Mouse (Mus musculus): ENCODE results near the gene Nxnl2. TPM values are rescaled to one million over a fixed set of nuclear protein-coding genes. Genes with fewer than 3 reads are reported as not detected.

Nxnl2 gene
- total and polyA plus RNA-seq, 3 experiments: 0.29 to 0.55 (median 0.55) TPM

DNA sequence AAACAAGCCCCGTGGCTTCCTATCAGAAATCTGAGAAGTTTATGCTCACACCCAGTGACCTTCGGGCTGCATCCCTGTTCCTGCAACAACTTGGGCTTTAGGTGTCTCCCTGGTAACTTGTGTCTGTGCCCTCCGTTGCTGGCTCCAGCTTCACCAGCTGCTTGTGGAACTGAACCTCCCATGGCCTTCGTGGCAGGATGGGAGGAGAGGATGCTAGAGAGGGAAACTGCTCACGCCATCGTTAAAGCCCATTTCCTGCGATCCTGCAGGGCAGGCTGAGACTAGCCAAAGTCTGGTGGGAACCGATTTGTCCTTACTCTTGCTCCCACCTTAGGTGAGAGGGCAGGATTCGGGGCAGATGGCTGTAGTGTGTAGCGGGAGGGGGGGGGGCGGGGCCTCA is 4.1 kb upstream of the Nxnl2 start:
- no peak overlapping the region for H3K27ac ChIP-seq
- TF ChIP-seq EP300 (IDR thresholded peaks at IDR 0.05; ENCODE audit: insufficient read depth, low read depth, low read length) (no peak), CTCF (IDR thresholded peaks at IDR 0.05) (no peak), POLR2A (IDR thresholded peaks at IDR 0.05; ENCODE audit: insufficient read depth, low read depth, low read length) (no peak)
- intact Hi-C loops (cut with DNase I): no loop called here
- no peaks in the 10 kb centered on the region for H3K4me1 ChIP-seq (ENCODE audit: control insufficient read depth, insufficient read depth, low read length)
- no peak overlapping the region for H3K4me3 ChIP-seq
- no peaks in the 10 kb centered on the region for H3K36me3 ChIP-seq (ENCODE audit: control insufficient read depth, insufficient read depth, low read length)
- WGBS: 58% methylated on average over 11 of the region's 11 CpGs
- H3K27me3 ChIP-seq (ENCODE audit: control insufficient read depth, insufficient read depth, low read length): no peaks in the 10 kb centered on the region; the same call in 1 of the 2 replicates
- no peak overlapping the region for H3K9ac ChIP-seq (ENCODE audit: low read depth, low read length)
- no peaks in the 10 kb centered on the region for H3K79me2 ChIP-seq (replicated peaks; ENCODE audit: control insufficient read depth, insufficient read depth, low read length)
- DNase-seq: no peak

DNA sequence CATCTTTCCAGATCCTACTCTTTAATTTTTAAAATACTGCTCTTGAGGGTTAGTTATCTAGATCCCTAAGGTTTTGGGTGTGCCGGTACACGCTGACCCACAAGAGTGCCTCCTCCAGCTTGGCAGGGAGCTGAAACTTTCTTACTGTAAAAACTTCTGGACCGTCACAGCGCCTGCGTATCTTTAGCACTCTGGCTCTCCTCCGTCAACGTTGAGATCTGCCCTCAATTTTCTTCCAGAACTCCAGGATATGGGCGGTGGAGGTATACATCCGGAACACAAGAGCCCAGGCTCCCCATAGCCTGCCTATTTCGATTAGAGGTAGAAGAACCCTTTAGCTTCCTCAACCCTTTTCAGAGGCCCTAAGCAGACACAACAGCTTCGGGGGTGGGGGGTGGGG is 607 bp upstream of the Nxnl2 start:
- DNase-seq: peak; percentile 41 to 49
- no peaks in the 10 kb centered on the region for H3K4me1 ChIP-seq (ENCODE audit: control insufficient read depth, insufficient read depth, low read length)
- WGBS: 17% methylated on average over 11 of the region's 11 CpGs
- intact Hi-C loops (cut with DNase I): loop anchor here (1.0 to 5.0 kb wide), 2 partner anchors 70 to 223 kb away; partner anchors contain the start of gene Spin1
- no peaks in the 10 kb centered on the region for H3K36me3 ChIP-seq (ENCODE audit: control insufficient read depth, insufficient read depth, low read length)
- H3K4me3 ChIP-seq: peak overlapping the region; percentile 6
- H3K79me2 ChIP-seq (replicated peaks; ENCODE audit: control insufficient read depth, insufficient read depth, low read length): no peaks in the 10 kb centered on the region
- no peak overlapping the region for H3K9ac ChIP-seq (ENCODE audit: low read depth, low read length)
- TF ChIP-seq POLR2A (IDR thresholded peaks at IDR 0.05; ENCODE audit: insufficient read depth, low read depth, low read length): no peak
- TF ChIP-seq CTCF (IDR thresholded peaks at IDR 0.05): no peak
- no peak for TF ChIP-seq EP300 (IDR thresholded peaks at IDR 0.05; ENCODE audit: insufficient read depth, low read depth, low read length)
- no peak overlapping the region for H3K27ac ChIP-seq
- H3K27me3 ChIP-seq (ENCODE audit: control insufficient read depth, insufficient read depth, low read length): no peaks in the 10 kb centered on the region; the same call in 1 of the 2 replicates

DNA sequence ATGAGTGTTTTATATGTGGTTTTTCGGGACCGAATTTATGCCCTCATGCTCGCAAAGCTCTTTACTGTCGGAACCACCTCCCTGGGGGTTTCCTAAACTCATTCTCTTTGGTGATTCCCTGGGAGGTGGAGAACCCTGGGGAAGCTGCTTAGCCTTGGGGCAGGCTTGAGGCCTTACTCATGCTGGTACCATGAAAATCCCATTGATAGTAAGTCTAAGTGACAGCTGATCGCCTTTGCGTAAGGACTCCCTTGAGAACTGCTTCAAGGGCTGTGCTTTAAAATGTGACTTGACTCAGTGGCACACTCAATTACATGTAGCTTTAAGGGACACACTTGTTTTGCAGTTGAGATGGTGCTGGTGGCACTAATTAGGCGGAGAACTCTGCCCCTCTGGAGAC is 1.8 kb downstream of the Nxnl2 start:
- H3K4me1 ChIP-seq (ENCODE audit: control insufficient read depth, insufficient read depth, low read length): no peaks in the 10 kb centered on the region
- no peaks in the 10 kb centered on the region; the same call in 1 of the 2 replicates for H3K27me3 ChIP-seq (ENCODE audit: control insufficient read depth, insufficient read depth, low read length)
- TF ChIP-seq EP300 (IDR thresholded peaks at IDR 0.05; ENCODE audit: insufficient read depth, low read depth, low read length) (no peak), POLR2A (IDR thresholded peaks at IDR 0.05; ENCODE audit: insufficient read depth, low read depth, low read length) (no peak), CTCF (IDR thresholded peaks at IDR 0.05) (no peak)
- no peaks in the 10 kb centered on the region for H3K36me3 ChIP-seq (ENCODE audit: control insufficient read depth, insufficient read depth, low read length)
- 97% methylated on average over 7 of the region's 7 CpGs for WGBS
- DNase-seq: no peak
- intact Hi-C loops (cut with DNase I): loop anchor here (5.0 kb wide), 1 partner anchor 225 kb away; no protein-coding TSS in a partner anchor
- no peak overlapping the region for H3K9ac ChIP-seq (ENCODE audit: low read depth, low read length)
- no peaks in the 10 kb centered on the region for H3K79me2 ChIP-seq (replicated peaks; ENCODE audit: control insufficient read depth, insufficient read depth, low read length)
- H3K4me3 ChIP-seq: no peak overlapping the region
- H3K27ac ChIP-seq: no peak overlapping the region

DNA sequence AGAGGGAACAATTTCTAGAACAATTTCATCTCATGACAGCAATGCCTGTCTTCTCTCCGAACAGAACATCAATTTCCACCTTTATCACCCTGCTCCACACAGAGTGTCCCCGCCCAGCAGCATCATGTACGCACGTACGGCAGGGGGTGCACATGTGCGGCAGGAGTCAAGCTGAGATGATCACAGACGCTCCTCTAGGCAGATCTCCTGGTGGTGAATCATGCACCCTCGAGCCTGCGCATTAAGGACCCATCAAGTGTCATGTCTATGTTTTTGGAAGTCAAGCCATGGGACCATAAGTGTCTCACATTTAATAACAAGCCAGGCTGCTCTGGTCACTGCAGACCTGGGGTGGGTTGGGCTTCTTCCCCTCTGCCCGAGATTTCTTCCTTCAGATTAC is 8.1 kb downstream of the Nxnl2 start:
- Histone ChIP-seq H3K9ac (ENCODE audit: low read depth, low read length) (no peak overlapping the region), H3K4me3 (no peak overlapping the region), H3K79me2 (replicated peaks; ENCODE audit: control insufficient read depth, insufficient read depth, low read length) (no peaks in the 10 kb centered on the region), H3K27me3 (ENCODE audit: control insufficient read depth, insufficient read depth, low read length) (no peaks in the 10 kb centered on the region), H3K4me1 (ENCODE audit: control insufficient read depth, insufficient read depth, low read length) (no peaks in the 10 kb centered on the region), H3K36me3 (ENCODE audit: control insufficient read depth, insufficient read depth, low read length) (no peaks in the 10 kb centered on the region), H3K27ac (no peak overlapping the region)
- intact Hi-C loops (cut with DNase I): no loop called here
- 81% methylated on average over 10 of the region's 10 CpGs for WGBS
- DNase-seq: no peak
- no peak for TF ChIP-seq CTCF (IDR thresholded peaks at IDR 0.05)
- no peak for TF ChIP-seq POLR2A (IDR thresholded peaks at IDR 0.05; ENCODE audit: insufficient read depth, low read depth, low read length)
- TF ChIP-seq EP300 (IDR thresholded peaks at IDR 0.05; ENCODE audit: insufficient read depth, low read depth, low read length): no peak

DNA sequence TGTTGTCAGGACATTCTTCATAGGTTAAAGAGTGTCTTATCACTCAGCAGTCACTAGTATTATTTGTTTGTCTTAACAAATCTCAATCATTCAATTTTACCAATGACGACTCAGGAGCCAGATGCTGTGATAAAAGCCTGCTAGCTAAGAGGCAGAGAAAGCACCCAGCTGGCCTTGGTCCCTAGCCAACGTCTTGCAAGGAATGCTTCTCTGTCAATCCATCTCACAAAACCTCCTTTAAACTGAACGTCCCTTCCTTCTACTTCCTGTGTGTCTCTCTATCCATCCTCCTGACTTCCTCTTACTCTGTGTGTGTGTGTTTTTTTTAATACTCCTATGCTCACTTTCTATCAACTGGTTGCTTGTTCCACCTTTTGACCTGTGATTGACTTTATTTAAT is 8.5 kb downstream of the Nxnl2 start:
- no peaks in the 10 kb centered on the region for H3K27me3 ChIP-seq (ENCODE audit: control insufficient read depth, insufficient read depth, low read length)
- H3K9ac ChIP-seq (ENCODE audit: low read depth, low read length): no peak overlapping the region
- no peaks in the 10 kb centered on the region for H3K4me1 ChIP-seq (ENCODE audit: control insufficient read depth, insufficient read depth, low read length)
- TF ChIP-seq POLR2A (IDR thresholded peaks at IDR 0.05; ENCODE audit: insufficient read depth, low read depth, low read length) (no peak), CTCF (IDR thresholded peaks at IDR 0.05) (no peak), EP300 (IDR thresholded peaks at IDR 0.05; ENCODE audit: insufficient read depth, low read depth, low read length) (no peak)
- WGBS: 38% methylated on average over 3 of the region's 3 CpGs
- no peaks in the 10 kb centered on the region for H3K79me2 ChIP-seq (replicated peaks; ENCODE audit: control insufficient read depth, insufficient read depth, low read length)
- no peak for DNase-seq
- no peaks in the 10 kb centered on the region for H3K36me3 ChIP-seq (ENCODE audit: control insufficient read depth, insufficient read depth, low read length)
- H3K27ac ChIP-seq: no peak overlapping the region
- no peak overlapping the region for H3K4me3 ChIP-seq
- intact Hi-C loops (cut with DNase I): no loop called here

DNA sequence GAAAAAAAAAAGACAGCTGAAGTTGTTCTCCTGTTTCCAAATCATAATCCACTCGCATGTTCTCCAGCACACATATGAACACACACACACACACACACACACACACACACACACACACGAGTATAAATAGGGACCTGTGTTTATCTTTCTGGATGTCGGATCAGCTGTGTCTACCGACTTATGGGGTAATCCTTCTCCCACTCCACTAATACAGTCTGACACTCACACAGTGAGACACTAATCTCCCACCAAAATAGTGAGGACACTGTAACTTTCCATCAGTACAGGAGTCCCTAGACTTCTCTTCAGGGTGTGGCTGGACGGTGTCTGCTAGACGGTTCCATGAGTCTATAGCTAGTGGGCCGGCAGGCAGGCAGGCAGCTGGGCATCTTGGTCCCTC is 11.4 kb downstream of the Nxnl2 start:
- no peaks in the 10 kb centered on the region for H3K79me2 ChIP-seq (replicated peaks; ENCODE audit: control insufficient read depth, insufficient read depth, low read length)
- no peaks in the 10 kb centered on the region for H3K36me3 ChIP-seq (ENCODE audit: control insufficient read depth, insufficient read depth, low read length)
- DNase-seq: no peak
- H3K27ac ChIP-seq: no peak overlapping the region
- intact Hi-C loops (cut with DNase I): no loop called here
- WGBS: 83% methylated on average over 7 of the region's 7 CpGs
- TF ChIP-seq POLR2A (IDR thresholded peaks at IDR 0.05; ENCODE audit: insufficient read depth, low read depth, low read length): no peak
- TF ChIP-seq EP300 (IDR thresholded peaks at IDR 0.05; ENCODE audit: insufficient read depth, low read depth, low read length): no peak
- no peak for TF ChIP-seq CTCF (IDR thresholded peaks at IDR 0.05)
- no peaks in the 10 kb centered on the region for H3K27me3 ChIP-seq (ENCODE audit: control insufficient read depth, insufficient read depth, low read length)
- no peak overlapping the region for H3K4me3 ChIP-seq
- no peaks in the 10 kb centered on the region for H3K4me1 ChIP-seq (ENCODE audit: control insufficient read depth, insufficient read depth, low read length)
- no peak overlapping the region for H3K9ac ChIP-seq (ENCODE audit: low read depth, low read length)
